In the genomic region with DNA sequence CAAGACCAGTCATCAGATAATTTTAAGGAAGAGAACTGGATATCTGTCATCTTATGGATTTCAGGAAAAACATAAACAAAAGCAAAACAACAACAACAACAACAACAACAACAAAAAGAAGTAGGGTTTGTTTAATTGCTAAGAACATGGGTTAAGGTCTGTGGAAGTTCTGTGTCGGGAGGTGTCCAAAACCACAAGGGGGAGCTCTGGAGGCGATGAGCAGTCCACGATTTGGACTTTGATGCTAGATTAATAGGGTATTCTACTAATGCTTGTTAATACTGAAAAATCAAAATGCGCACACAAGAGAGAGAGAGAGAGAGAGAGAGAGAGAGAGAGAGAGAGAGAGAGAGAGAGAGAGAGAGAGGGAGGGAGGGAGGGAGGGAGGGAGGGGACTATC, we compare ENCODE assay signal across 8 mouse cellular contexts.
DNase-seq lines count a peak whose midpoint lies in the region; ATAC-seq and TF ChIP-seq lines count a peak whose summit lies in the region.

No protein-coding gene starts in this region.

- no peak overlapping the region for H3K4me3 ChIP-seq in kidney, postnatal 0 days (replicated peaks; ENCODE audit: low read depth, low read length)
- no peak overlapping the region for H3K4me3 ChIP-seq in kidney, embryonic 16.5 days (ENCODE audit: low read length)
- no peak overlapping the region for H3K4me3 ChIP-seq in E14TG2a.4 (replicated peaks; ENCODE audit: low read length)
- H3K4me3 ChIP-seq in embryonic facial prominence, embryonic 10.5 days = no peak overlapping the region

- no peak for ATAC-seq in kidney, postnatal 0 days (replicated peaks; ENCODE audit: low FRiP score, low read depth)
- ATAC-seq in kidney, embryonic 16.5 days (ENCODE audit: low FRiP score, low TSS enrichment) = no peak

- no peaks in the 10 kb centered on the region for H3K9me3 ChIP-seq in kidney, postnatal 0 days (replicated peaks; ENCODE audit: low read length)
- H3K9me3 ChIP-seq in kidney, embryonic 16.5 days (ENCODE audit: low read length) = no peaks in the 10 kb centered on the region
- no peaks in the 10 kb centered on the region for H3K9me3 ChIP-seq in E14TG2a.4 (ENCODE audit: low read length)
- no peaks in the 10 kb centered on the region for H3K9me3 ChIP-seq in embryonic facial prominence, embryonic 10.5 days

- peak; percentile 52 for DNase-seq in kidney, postnatal 0 days (ENCODE audit: low spot score)
- DNase-seq in WW6 (ENCODE audit: low read depth, low spot score) = peak; percentile 5
- peak; percentile 36 for DNase-seq in embryonic facial prominence, embryonic 10.5 days (ENCODE audit: low spot score)
- peak; percentile 68 for DNase-seq in retina, embryonic 14.5 days (ENCODE audit: low spot score)
- DNase-seq in thymus, postnatal 10 days (ENCODE audit: low spot score in 2 of 2) = no peak
- no peak for DNase-seq in yolk sac, embryonic 10.5 days (ENCODE audit: low spot score)

- no peaks in the 10 kb centered on the region for H3K4me1 ChIP-seq in kidney, postnatal 0 days (replicated peaks; ENCODE audit: insufficient read depth, low read length)
- H3K4me1 ChIP-seq in kidney, embryonic 16.5 days (ENCODE audit: insufficient read depth, low read length) = no peaks in the 10 kb centered on the region
- no peaks in the 10 kb centered on the region for H3K4me1 ChIP-seq in E14TG2a.4 (replicated peaks; ENCODE audit: low read depth, low read length)
- H3K4me1 ChIP-seq in embryonic facial prominence, embryonic 10.5 days = no peaks in the 10 kb centered on the region

- H3K36me3 ChIP-seq in kidney, postnatal 0 days (ENCODE audit: insufficient read depth, low read length) = no peaks in the 10 kb centered on the region
- no peaks in the 10 kb centered on the region for H3K36me3 ChIP-seq in kidney, embryonic 16.5 days (ENCODE audit: insufficient read depth, low read length)
- no peaks in the 10 kb centered on the region for H3K36me3 ChIP-seq in E14TG2a.4 (ENCODE audit: insufficient read depth, low read length)
- no peaks in the 10 kb centered on the region for H3K36me3 ChIP-seq in embryonic facial prominence, embryonic 10.5 days (replicated peaks)

- H3K27ac ChIP-seq in kidney, postnatal 0 days = no peak overlapping the region
- no peak overlapping the region for H3K27ac ChIP-seq in kidney, embryonic 16.5 days (ENCODE audit: low read length)
- H3K27ac ChIP-seq in embryonic facial prominence, embryonic 10.5 days (replicated peaks) = no peak overlapping the region

- H3K9ac ChIP-seq in kidney, postnatal 0 days (ENCODE audit: low read depth, low read length) = no peak overlapping the region
- no peak overlapping the region for H3K9ac ChIP-seq in kidney, embryonic 16.5 days (replicated peaks; ENCODE audit: low read length)

- WGBS in kidney, postnatal 0 days = 15% methylated on average over 4 of the region's 4 CpGs
- WGBS in kidney, embryonic 16.5 days = 7% methylated on average over 4 of the region's 4 CpGs
- WGBS in embryonic facial prominence, embryonic 10.5 days = 23% methylated on average over 4 of the region's 4 CpGs

- H3K27me3 ChIP-seq in kidney, postnatal 0 days (ENCODE audit: insufficient read depth, low read length) = no peaks in the 10 kb centered on the region
- no peaks in the 10 kb centered on the region for H3K27me3 ChIP-seq in kidney, embryonic 16.5 days (ENCODE audit: insufficient read depth, low read length)
- H3K27me3 ChIP-seq in E14TG2a.4 (ENCODE audit: insufficient read depth, low read length) = no peaks in the 10 kb centered on the region
- no peaks in the 10 kb centered on the region for H3K27me3 ChIP-seq in embryonic facial prominence, embryonic 10.5 days (replicated peaks; ENCODE audit: low read depth, poor library complexity, severe bottlenecking)

- no peak overlapping the region for H3K4me2 ChIP-seq in kidney, postnatal 0 days (ENCODE audit: low read length)
- H3K4me2 ChIP-seq in kidney, embryonic 16.5 days (replicated peaks; ENCODE audit: low read depth, low read length) = no peak overlapping the region

- peak; percentile 68; the same call in 1 of the 2 replicates for TF ChIP-seq CTCF in kidney, postnatal 0 days (IDR thresholded peaks at IDR 0.05; ENCODE audit: low read depth)
- peak; percentile 45 for TF ChIP-seq CTCF in E14TG2a.4 (conservative IDR thresholded peaks at IDR 0.05; ENCODE audit: low read length)

Comparison
In these comparisons a context has a peak if more than half of its experiments do, and no peak if none do; other contexts are left out.
1. DNase-seq: peak in kidney, postnatal 0 days (single experiment), WW6 (single experiment), embryonic facial prominence, embryonic 10.5 days (single experiment) and retina, embryonic 14.5 days (single experiment); none in thymus, postnatal 10 days (0 of 2) and yolk sac, embryonic 10.5 days (single experiment).